In genomic region chr14:12065736-12066135, GRCm38 (mm10) we compare ENCODE assay signal across 28 mouse cellular contexts.
"Had no signal": no experiment of that assay in that cellular context is flagged by ENCODE, and none has a peak within 500 bp of the region (broad histone marks: within the 10 kb centered on the region; RNA-seq: fewer than 3 reads in every experiment).

No protein-coding gene starts in this region.

- H3K9me3 ChIP-seq: embryonic facial prominence, embryonic 10.5 days; embryonic facial prominence, embryonic 12.5 days; embryonic facial prominence, embryonic 13.5 days; embryonic facial prominence, embryonic 15.5 days; forebrain, embryonic 12.5 days; forebrain, embryonic 13.5 days; forebrain, embryonic 15.5 days had no signal

- H3K36me3 ChIP-seq: embryonic facial prominence, embryonic 12.5 days; embryonic facial prominence, embryonic 13.5 days; embryonic facial prominence, embryonic 15.5 days; forebrain, embryonic 10.5 days; forebrain, embryonic 12.5 days; forebrain, embryonic 15.5 days had no signal

- H3K27me3 ChIP-seq: embryonic facial prominence, embryonic 12.5 days; embryonic facial prominence, embryonic 13.5 days; embryonic facial prominence, embryonic 15.5 days; forebrain, embryonic 12.5 days; forebrain, embryonic 13.5 days; forebrain, embryonic 15.5 days had no signal

- ATAC-seq: forebrain, embryonic 13.5 days; forebrain, embryonic 14.5 days; forebrain, embryonic 15.5 days; forebrain, embryonic 16.5 days; forebrain, postnatal 0 days had no signal

- DNase-seq: cerebellum, adult 2 months; cerebellum, adult 8-10 months; cerebellum, adult 9-10 months; cerebellum, adult 9-11 months; cerebellum, postnatal 10 days; cerebellum, postnatal 14 days; cerebellum, postnatal 25 days; cerebellum, postnatal 36 days; embryo, embryonic 11 days; forebrain, postnatal 0 days; gastrocnemius, adult 2 months; gastrocnemius, postnatal 10 days; gastrocnemius, postnatal 14 days; gastrocnemius, postnatal 25 days; gastrocnemius, postnatal 36 days; heart, adult 18-20 months had no signal

- H3K4me2 ChIP-seq: embryonic facial prominence, embryonic 12.5 days; embryonic facial prominence, embryonic 13.5 days; embryonic facial prominence, embryonic 15.5 days; forebrain, embryonic 12.5 days; forebrain, embryonic 13.5 days; forebrain, embryonic 15.5 days had no signal

- H3K9ac ChIP-seq: embryonic facial prominence, embryonic 12.5 days; embryonic facial prominence, embryonic 13.5 days; embryonic facial prominence, embryonic 15.5 days; forebrain, embryonic 12.5 days; forebrain, embryonic 13.5 days; forebrain, embryonic 15.5 days; forebrain, postnatal 0 days had no signal

- H3K4me1 ChIP-seq: embryonic facial prominence, embryonic 10.5 days; embryonic facial prominence, embryonic 12.5 days; forebrain, embryonic 10.5 days; forebrain, embryonic 12.5 days; forebrain, embryonic 13.5 days; forebrain, embryonic 15.5 days had no signal

- H3K4me3 ChIP-seq: embryonic facial prominence, embryonic 10.5 days; embryonic facial prominence, embryonic 12.5 days; embryonic facial prominence, embryonic 13.5 days; embryonic facial prominence, embryonic 15.5 days; erythroblast, embryonic 14.5 days; forebrain, embryonic 10.5 days; forebrain, embryonic 12.5 days; forebrain, embryonic 13.5 days; forebrain, embryonic 15.5 days; gastrocnemius, adult 2 months; heart, adult 2 months had no signal

- H3K27ac ChIP-seq: embryonic facial prominence, embryonic 10.5 days; embryonic facial prominence, embryonic 12.5 days; embryonic facial prominence, embryonic 13.5 days; embryonic facial prominence, embryonic 15.5 days; forebrain, embryonic 10.5 days; forebrain, embryonic 12.5 days; forebrain, embryonic 13.5 days; forebrain, embryonic 15.5 days; gastrocnemius, adult 2 months; heart, adult 2 months had no signal
